Mouse (Mus musculus): ENCODE results near the gene Sptbn1.

Gene Sptbn1

DNA sequence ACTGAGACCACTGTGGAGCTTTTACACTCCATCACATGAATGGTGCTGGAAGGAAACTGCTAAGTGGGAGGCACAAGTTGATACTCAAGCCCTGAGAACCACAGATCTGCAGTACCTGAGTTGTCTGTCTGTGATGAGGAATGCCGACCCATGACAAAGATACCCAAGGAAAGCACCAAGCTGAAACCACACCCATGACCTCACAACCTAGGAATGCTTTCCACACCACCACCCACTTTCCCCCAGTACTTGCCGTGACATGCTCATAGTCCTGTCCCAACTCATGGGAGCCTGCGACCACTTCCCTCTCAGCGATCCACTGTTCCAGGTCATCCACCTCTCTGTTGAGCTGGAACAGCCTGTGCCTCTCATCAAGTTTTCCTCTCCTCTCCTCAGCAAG, 149.9 kb downstream of the Sptbn1 start:
- no peak for DNase-seq (ENCODE audit: low spot score)

DNA sequence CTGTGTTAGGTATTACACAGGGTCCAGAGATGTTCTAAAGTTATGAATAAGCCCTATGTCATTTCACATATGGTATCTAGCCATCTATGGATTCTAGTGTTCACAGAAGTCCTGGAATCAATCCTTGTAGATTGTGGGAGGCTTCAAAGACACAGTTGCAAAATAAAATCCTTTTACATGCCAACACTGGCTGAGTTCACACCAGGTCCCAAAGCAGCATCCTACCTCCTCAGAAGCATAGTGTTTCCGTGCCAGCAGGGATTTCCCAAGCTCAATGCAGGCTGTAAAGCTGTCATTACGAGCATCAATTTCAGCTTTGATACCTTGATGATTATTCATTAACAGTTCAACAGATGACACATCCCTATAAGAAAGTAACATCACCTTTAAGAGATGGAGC, 154.3 kb downstream of the Sptbn1 start:
- DNase-seq (ENCODE audit: low spot score), result no peak

DNA sequence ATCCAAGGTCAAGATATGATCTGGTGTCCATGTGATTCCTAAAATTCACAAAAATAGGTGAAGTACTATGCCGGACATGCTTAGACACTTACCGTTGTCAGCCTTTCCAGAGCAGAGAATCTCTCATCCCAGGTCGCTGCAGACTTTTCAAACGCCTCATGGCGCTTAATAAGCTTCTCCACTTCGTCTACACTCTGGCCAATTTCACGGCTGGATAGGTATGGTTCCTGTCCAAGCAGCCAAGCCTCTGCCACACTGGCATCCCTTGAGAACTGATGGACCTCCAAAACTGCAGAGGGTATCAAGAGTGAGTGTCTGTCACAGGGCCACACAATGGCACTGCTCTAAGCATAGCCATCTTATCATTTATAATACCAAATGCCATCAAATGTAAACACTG, 157.3 kb downstream of the Sptbn1 start:
- no peak for DNase-seq (ENCODE audit: low spot score)

DNA sequence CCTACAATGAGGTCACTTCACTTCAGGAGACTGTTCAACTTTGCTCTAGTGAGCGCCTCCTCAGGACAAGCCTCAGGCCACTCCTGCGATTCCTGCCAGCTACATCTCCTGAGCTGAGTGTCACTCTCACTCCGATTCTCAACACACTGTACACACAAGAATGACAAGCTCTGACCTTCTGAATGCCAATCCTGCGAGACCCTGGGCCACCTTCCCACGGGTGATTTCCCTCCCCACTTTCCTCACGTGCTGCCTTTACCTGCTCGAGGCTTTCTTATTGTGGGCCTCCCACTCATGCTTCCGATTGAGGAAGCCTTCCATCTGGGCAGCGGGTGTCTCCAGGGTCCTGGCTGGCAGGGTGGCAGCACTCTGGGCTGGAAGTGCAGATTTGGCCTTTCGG, 163.8 kb downstream of the Sptbn1 start:
- DNase-seq (ENCODE audit: low spot score), result no peak

DNA sequence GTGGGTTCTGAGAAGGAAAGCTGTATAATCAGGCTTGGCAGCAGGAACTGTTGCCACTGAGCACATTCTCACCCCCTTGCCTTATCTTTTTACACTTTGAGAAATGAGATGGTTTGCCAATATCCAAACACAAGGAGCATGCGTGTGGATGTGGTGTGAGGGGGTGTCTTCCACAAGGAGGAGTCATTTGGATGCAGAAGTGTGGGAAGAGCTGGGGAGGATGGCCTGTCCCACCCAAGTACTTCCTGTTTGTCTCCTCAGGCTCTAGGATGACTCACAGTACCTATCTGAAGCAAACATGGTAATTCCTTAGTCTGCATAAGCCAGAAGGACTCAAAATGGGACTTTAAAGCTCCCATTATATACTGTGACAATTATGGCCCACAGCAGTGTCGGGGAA, 165.4 kb downstream of the Sptbn1 start:
- no peak for DNase-seq (ENCODE audit: low spot score)

DNA sequence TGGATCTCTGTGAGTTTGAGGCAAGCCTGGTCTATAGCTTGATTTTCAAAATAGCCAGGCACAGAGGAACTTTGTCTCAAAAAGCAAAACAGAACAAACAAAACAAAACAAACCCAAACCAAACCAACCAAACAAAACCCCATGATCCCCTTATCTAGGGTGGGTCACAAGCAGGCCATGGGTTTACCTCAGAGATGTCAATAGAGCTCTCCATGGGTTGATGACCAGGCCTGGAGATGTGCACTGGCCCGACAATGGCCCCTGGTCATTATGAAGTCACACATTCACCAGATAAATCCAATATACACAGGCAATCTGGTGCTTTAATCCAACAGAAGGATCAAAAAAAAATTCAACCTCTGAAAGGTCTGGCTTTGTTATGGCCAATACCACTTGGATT, 166.2 kb downstream of the Sptbn1 start:
- no peak for DNase-seq (ENCODE audit: low spot score)

DNA sequence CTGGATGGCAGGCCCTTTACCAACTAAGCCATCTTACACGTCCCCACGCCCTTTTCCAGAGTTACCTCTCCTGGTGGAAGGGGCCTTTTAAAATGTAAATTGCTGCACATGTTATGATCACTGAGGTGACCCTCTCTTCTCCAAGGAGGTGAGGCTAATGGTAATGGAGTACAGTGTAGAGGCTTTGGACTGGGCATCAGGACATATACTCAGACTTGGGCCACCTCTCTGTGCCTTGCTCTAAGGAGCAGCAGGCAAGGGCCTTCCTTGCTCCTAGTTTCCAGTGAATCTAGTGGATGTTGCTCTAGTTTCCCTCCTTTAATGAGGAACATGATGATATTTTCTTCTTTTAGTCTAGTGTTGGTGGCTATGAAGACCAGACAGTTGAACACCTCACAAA, 166.8 kb downstream of the Sptbn1 start:
- DNase-seq (ENCODE audit: low spot score), result no peak

DNA sequence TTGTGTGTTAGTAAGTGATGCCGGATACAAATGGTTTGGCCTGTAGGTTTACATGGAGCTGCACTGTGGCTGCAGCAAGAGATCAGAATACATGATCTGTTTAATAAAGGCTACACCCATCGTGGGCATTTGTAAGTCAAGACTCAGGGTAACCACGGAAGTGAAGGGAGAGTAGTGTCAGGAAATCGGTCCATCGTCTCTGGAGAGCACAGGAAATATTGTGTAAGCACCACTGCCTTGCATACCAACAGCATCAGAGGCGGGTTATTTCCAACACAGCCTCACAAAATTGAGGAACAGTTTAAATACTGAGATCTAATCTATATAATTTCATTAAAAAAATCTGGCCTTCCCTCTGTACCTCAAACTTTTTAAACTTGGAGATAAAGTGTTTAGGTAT, 168.1 kb downstream of the Sptbn1 start:
- DNase-seq (ENCODE audit: low spot score), result no peak

DNA sequence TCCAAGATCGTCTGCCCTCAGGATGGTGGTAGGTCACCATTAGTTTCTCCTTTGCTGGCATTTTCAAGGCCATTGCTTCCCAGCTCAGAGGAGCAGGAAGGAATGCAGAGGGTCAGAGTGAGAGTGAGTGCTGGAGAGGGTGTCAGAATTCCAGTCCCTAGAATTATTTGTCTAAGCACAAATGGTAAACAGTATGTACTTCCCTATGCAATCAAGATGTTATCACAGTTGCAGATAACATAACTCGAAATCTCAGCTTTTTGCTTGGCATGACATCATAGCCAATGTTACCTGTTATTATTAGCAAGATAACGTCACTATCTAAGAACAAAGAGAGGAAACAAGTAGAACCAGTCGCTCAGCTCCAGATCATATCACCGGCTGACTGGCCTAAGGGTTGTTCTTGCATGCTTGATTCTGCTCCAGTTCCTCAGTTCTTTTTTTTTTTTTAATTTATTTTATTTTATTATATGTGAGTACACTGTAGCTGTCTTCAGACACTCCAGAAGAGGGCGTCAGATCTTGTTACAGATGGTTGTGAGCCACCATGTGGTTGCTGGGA, 172.7 kb downstream of the Sptbn1 start:
- no peak for DNase-seq (ENCODE audit: low spot score)

DNA sequence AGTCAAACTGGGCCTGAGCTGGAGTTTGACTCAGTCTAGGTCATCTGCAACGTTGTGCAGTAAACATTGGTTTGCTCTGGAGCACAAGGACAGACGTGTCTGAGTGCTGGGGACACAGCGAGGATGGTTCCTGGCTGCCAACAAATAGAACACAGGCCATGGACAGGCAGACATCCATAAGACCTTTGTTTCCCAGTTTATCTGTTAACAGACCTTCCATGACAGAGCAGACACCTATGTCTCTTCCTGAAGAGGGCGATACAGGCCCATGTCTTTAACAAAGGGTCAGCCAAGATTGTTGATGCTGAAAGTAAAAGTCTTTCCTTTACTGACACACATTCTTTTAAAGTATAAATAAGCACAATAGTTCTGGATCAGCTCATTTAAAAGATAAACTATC, 176.1 kb downstream of the Sptbn1 start:
- DNase-seq (ENCODE audit: low spot score), result peak; percentile 1

DNA sequence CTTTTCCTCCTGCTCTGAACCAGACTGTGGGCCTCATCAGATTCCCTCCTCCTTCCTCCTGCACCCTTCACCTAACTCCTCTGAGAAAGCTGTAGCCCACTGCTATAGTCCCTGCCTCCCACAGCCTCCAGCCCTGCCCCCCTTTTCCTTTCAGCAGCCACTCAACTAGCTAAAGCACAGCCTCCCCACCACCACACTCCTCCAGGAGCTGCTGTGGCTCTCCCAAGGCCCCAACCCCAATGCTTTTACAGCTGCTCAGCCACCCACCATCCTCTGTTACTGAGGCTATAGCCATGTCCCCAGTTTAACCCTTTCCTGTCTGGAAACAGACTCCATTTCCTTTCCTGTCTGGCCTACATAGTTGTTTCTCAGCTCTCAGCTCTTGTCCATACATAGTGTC, 182.9 kb downstream of the Sptbn1 start:
- DNase-seq (ENCODE audit: low spot score), result no peak

DNA sequence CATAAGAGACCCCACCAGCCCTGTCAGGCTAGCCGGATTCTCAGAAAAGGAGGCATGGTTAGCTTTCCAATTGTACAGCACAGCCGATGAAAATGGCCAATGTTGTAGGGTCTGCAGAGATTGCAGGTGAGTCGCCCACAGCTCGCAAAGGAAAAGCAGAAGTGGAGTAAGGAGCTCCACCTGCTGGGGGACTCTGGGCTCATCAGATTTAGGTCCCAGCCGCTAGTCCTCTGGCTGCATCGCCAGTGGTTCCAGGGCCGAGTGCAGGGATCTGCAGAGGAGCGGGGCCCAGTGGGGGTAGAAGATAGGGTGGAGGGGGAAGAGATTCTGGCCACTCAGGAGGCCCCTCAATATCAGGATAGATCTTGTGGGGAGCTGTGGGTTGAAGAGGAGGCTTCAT, 210.7 kb downstream of the Sptbn1 start:
- DNase-seq (ENCODE audit: low spot score), result no peak
